Mouse (Mus musculus) embryonic fibroblast, embryonic 13.5 days (primary cell): Measurements from ENCODE around the gene Aqp8. TPM values are rescaled to one million over a fixed set of nuclear protein-coding genes. Genes with fewer than 3 reads are reported as not detected.

Experiments used
- H3K27ac ChIP-seq: 2 replicates; pipeline ENCODE4 v1.5.1; 2012; ENCODE audit warnings: low read length, control low read depth, inconsistent platforms; ENCODE audit not compliant: insufficient read depth
- H3K4me1 ChIP-seq: 2 replicates; pipeline ENCODE4 v1.6.1; 2011; ENCODE audit warnings: low read length; ENCODE audit not compliant: control insufficient read depth, insufficient read depth
- H3K4me3 ChIP-seq: 2 replicates; pipeline ENCODE4 v1.5.1; 2011; ENCODE audit warnings: mild to moderate bottlenecking, control low read depth, low read length; ENCODE audit not compliant: insufficient read depth
- CTCF ChIP-seq: IDR thresholded peaks from 2 replicates; pipeline ENCODE4 v1.5.1; 2011; ENCODE audit warnings: mild to moderate bottlenecking, control low read depth, low read length, moderate library complexity, borderline replicate concordance; ENCODE audit not compliant: insufficient read depth
- POLR2A ChIP-seq: IDR thresholded peaks from 2 replicates; pipeline ENCODE4 v1.6.1; 2011; ENCODE audit warnings: low read depth, mild to moderate bottlenecking, control low read depth, low read length, moderate library complexity
- polyA plus RNA-seq: library from polyadenylated mRNA; stranded (reverse); fragments of >200 nt; gene quantifications from 2 replicates; pipeline ENCODE4 v1.2.4, GENCODE M21; 2011; ENCODE audit warnings: low read depth; ENCODE audit not compliant: missing spikeins, insufficient read length

Gene Aqp8
- polyA plus RNA-seq, 1 experiment = not detected

GRCm38 (mm10) chr7:123448794-123449193, 13.3 kb upstream of the Aqp8 start:
- no peak overlapping the region for H3K27ac ChIP-seq
- H3K4me3 ChIP-seq = no peak overlapping the region
- no peaks in the 10 kb centered on the region for H3K4me1 ChIP-seq
- TF ChIP-seq CTCF (no peak), POLR2A (no peak)

- Histone ChIP-seq H3K4me3 (no peak overlapping the region), H3K27ac (no peak overlapping the region), H3K4me1 (no peaks in the 10 kb centered on the region)
- no peak for TF ChIP-seq POLR2A
- no peak for TF ChIP-seq CTCF
Observed at GRCm38 (mm10) chr7:123449676-123450075, 12.4 kb upstream of the Aqp8 start.

- Histone ChIP-seq H3K27ac (no peak overlapping the region), H3K4me1 (no peaks in the 10 kb centered on the region), H3K4me3 (no peak overlapping the region)
- TF ChIP-seq POLR2A (no peak), CTCF (no peak)
Observed at GRCm38 (mm10) chr7:123450515-123450914, 11.6 kb upstream of the Aqp8 start.

GRCm38 (mm10) chr7:123452551-123452950, 9.5 kb upstream of the Aqp8 start:
- TF ChIP-seq CTCF (no peak), POLR2A (no peak)
- no peaks in the 10 kb centered on the region for H3K4me1 ChIP-seq
- no peak overlapping the region for H3K27ac ChIP-seq
- no peak overlapping the region for H3K4me3 ChIP-seq

GRCm38 (mm10) chr7:123453066-123453465, 9.0 kb upstream of the Aqp8 start:
- Histone ChIP-seq H3K4me1 (no peaks in the 10 kb centered on the region), H3K27ac (no peak overlapping the region), H3K4me3 (no peak overlapping the region)
- TF ChIP-seq POLR2A (no peak), CTCF (no peak)

- no peak for TF ChIP-seq POLR2A
- no peak for TF ChIP-seq CTCF
- Histone ChIP-seq H3K4me1 (no peaks in the 10 kb centered on the region), H3K27ac (no peak overlapping the region), H3K4me3 (no peak overlapping the region)
Observed at GRCm38 (mm10) chr7:123455088-123455487, 7.0 kb upstream of the Aqp8 start.

GRCm38 (mm10) chr7:123458309-123458708, 3.8 kb upstream of the Aqp8 start:
- Histone ChIP-seq H3K4me1 (no peaks in the 10 kb centered on the region), H3K4me3 (no peak overlapping the region), H3K27ac (no peak overlapping the region)
- TF ChIP-seq POLR2A (no peak), CTCF (no peak)

GRCm38 (mm10) chr7:123459247-123459646, 2.8 kb upstream of the Aqp8 start:
- H3K4me3 ChIP-seq = no peak overlapping the region
- no peak overlapping the region for H3K27ac ChIP-seq
- TF ChIP-seq CTCF (no peak), POLR2A (no peak)
- H3K4me1 ChIP-seq = no peaks in the 10 kb centered on the region

GRCm38 (mm10) chr7:123461316-123461715, 775 bp upstream of the Aqp8 start:
- Histone ChIP-seq H3K4me1 (no peaks in the 10 kb centered on the region), H3K4me3 (no peak overlapping the region), H3K27ac (no peak overlapping the region)
- TF ChIP-seq POLR2A = no peak
- TF ChIP-seq CTCF = no peak

GRCm38 (mm10) chr7:123463569-123463968, 1.5 kb downstream of the Aqp8 start:
- no peak for TF ChIP-seq CTCF
- TF ChIP-seq POLR2A = no peak
- Histone ChIP-seq H3K4me1 (no peaks in the 10 kb centered on the region), H3K27ac (no peak overlapping the region), H3K4me3 (no peak overlapping the region)
